Mouse (Mus musculus): Measurements from ENCODE around the gene Gng8. TPM values are rescaled to one million over a fixed set of nuclear protein-coding genes. Genes with fewer than 3 reads are reported as not detected.

Gene Gng8
- polyA plus RNA-seq (2012; fragmentation: generic; extraction: Trizol): 3.8 TPM

GRCm38 (mm10) chr7:16891641-16892351, at the start of gene Gng8:
Gng8 (plus strand) TSS chr7:16891786.
- TF ChIP-seq TCF12 (IDR thresholded peaks at IDR 0.05; ENCODE audit: insufficient read depth, poor library complexity, severe bottlenecking): no peak
- peak; percentile 52 for TF ChIP-seq POLR2AphosphoS2 (IDR thresholded peaks at IDR 0.05; ENCODE audit: insufficient read length, low read depth)
- peak; percentile 45 for TF ChIP-seq POLR2A (IDR thresholded peaks at IDR 0.05; ENCODE audit: insufficient read length, low read depth)
- TF ChIP-seq E2F4 (IDR thresholded peaks at IDR 0.05; ENCODE audit: insufficient read depth): no peak
- no peak for TF ChIP-seq CEBPB (IDR thresholded peaks at IDR 0.05; ENCODE audit: insufficient read depth, poor library complexity, severe bottlenecking)
- no peak for TF ChIP-seq TCF3 (IDR thresholded peaks at IDR 0.05; ENCODE audit: insufficient read length, low read depth)
- no peak for TF ChIP-seq SRF (IDR thresholded peaks at IDR 0.05; ENCODE audit: control insufficient read depth, insufficient read length, low read depth)
- H3K4me2 ChIP-seq (ENCODE audit: low read depth): peak within 1 kb of the TSS; percentile 90
- no peaks in the 10 kb centered on the region for H3K79me2 ChIP-seq (ENCODE audit: control insufficient read depth, insufficient read depth)

DNA sequence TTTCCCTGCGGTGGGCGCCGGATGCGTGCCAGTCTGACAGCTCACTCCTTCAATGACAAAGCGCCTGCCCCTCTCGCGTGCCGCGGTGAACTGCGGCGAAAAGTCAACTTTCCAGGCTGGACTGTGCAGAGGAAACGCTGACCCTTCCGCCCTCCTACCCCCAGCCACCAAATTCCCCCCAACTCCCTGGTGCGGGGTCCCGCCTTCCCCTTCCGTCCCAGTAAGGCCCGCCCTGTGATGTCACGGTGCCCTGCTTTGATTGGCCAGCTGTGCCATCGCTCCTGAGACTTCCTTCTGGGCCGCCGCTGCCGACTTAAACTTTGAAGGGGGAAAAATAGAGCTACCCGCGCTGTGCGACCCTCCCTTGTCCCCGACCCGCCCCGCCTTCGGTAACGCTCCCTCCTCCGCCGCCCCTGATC, 48.9 kb upstream of the Gng8 start, which contains the start of gene Prkd2:
TSS of gene Prkd2 (plus strand) at position 258 of the 419 bp plus-strand sequence.
- peaks cover 3% of the 10 kb centered on the region for H3K36me3 ChIP-seq (ENCODE audit: control insufficient read depth, insufficient read depth)
- peak; percentile 87 for TF ChIP-seq POLR2AphosphoS2 (IDR thresholded peaks at IDR 0.05; ENCODE audit: insufficient read length, low read depth)
- TF ChIP-seq MYOG (IDR thresholded peaks at IDR 0.05; ENCODE audit: control insufficient read depth in 1 of 3, insufficient read depth in 1 of 3, insufficient read length in 2 of 3, low read depth in 2 of 3): no peak
- peak; percentile 21 for TF ChIP-seq POLR2A (IDR thresholded peaks at IDR 0.05; ENCODE audit: insufficient read length, low read depth)
- no peak for TF ChIP-seq SRF (IDR thresholded peaks at IDR 0.05; ENCODE audit: control insufficient read depth, insufficient read length, low read depth)
- TF ChIP-seq CEBPB (IDR thresholded peaks at IDR 0.05; ENCODE audit: insufficient read depth, poor library complexity, severe bottlenecking): no peak
- H3K4me3 ChIP-seq: peak within 1 kb of the TSS; percentile 73
- H3ac ChIP-seq (ENCODE audit: control insufficient read depth, insufficient read length): peak within 1 kb of the TSS; percentile 61
- peak within 1 kb of the TSS; percentile 98 for H3K4me2 ChIP-seq (ENCODE audit: low read depth)
- no peaks in the 10 kb centered on the region for H3K79me2 ChIP-seq (ENCODE audit: control insufficient read depth, insufficient read depth)
- no peaks in the 10 kb centered on the region for H3K27me3 ChIP-seq (ENCODE audit: control insufficient read depth, insufficient read depth, insufficient read length)

More at GRCm38 (mm10) chr7:16891641-16892351, at the start of gene Gng8:
- Histone ChIP-seq H3K4me3 (peak within 1 kb of the TSS; percentile 21), H3ac (ENCODE audit: control insufficient read depth, insufficient read length) (no peak within 1 kb of the TSS), H3K27me3 (ENCODE audit: control insufficient read depth, insufficient read depth, insufficient read length) (no peaks in the 10 kb centered on the region), H3K36me3 (ENCODE audit: control insufficient read depth, insufficient read depth) (no peaks in the 10 kb centered on the region)

DNA sequence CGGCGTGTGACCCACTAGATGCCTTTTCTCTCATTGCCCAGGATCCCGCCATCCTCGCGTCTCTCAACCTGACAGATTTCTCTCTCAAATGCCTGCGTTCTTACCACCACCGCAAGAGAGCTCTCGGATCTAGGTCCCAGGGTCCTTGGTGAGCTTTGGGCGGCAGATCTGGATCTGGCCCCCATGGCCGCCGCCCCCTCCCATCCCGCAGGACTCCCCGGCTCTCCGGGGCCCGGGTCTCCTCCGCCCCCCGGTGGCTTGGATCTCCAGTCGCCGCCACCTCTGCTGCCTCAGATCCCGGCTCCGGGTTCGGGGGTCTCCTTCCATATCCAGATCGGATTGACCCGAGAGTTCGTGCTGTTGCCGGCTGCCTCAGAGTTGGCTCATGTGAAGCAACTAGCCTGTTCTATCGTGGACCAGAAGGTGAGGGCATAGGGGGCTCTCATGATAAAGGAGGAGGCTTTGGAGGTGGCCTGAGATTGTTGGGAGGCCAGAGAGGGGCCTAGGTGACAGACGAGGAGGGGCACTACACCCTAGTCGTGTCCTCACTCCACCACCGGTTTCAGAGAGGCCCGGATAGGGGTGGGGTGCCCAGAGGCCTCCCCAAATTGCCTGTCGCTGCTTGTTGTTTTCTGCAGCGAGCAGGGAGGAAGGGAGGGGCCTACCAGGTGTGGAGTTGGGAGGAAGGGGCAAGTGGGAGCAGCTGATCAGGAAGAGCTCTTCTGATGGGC, 48.0 kb upstream of the Gng8 start:
- H3K4me3 ChIP-seq: peak overlapping the region; percentile 73
- no peaks in the 10 kb centered on the region for H3K27me3 ChIP-seq (ENCODE audit: control insufficient read depth, insufficient read depth, insufficient read length)
- peak overlapping the region; percentile 98 for H3K4me2 ChIP-seq (ENCODE audit: low read depth)
- no peaks in the 10 kb centered on the region for H3K79me2 ChIP-seq (ENCODE audit: control insufficient read depth, insufficient read depth)
- H3ac ChIP-seq (ENCODE audit: control insufficient read depth, insufficient read length): peak overlapping the region; percentile 61
- peaks cover 3% of the 10 kb centered on the region for H3K36me3 ChIP-seq (ENCODE audit: control insufficient read depth, insufficient read depth)
- TF ChIP-seq USF1 (IDR thresholded peaks at IDR 0.05; ENCODE audit: low read depth) (no peak), MYOD1 (IDR thresholded peaks at IDR 0.05; ENCODE audit: control insufficient read depth in 1 of 3, insufficient read length in 2 of 3, low read depth in 2 of 3) (no peak), REST (IDR thresholded peaks at IDR 0.05; ENCODE audit: insufficient read depth, insufficient read length) (no peak), CEBPB (IDR thresholded peaks at IDR 0.05; ENCODE audit: insufficient read depth, poor library complexity, severe bottlenecking) (no peak)

DNA sequence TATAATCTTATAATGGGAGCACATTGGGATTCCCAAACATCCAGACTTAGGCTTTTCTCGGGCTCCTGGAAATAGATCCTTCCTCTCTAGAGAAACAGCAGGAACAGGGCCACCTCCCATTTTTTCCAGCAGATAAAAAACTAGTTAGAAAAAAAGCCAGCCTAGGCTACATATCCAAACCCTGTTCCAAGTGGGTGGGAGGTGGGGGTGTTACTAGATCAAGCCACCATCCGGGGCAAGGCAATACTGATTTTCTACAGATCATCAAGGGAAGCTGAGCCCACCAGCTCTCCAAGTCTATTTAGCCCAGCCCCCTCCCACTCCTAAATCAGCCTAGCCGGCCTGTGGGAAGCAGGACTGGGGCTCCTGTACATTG, 46.9 kb upstream of the Gng8 start:
- H3K36me3 ChIP-seq (ENCODE audit: control insufficient read depth, insufficient read depth): no peaks in the 10 kb centered on the region
- no peak overlapping the region for H3ac ChIP-seq (ENCODE audit: control insufficient read depth, insufficient read length)
- no peak for TF ChIP-seq TCF12 (IDR thresholded peaks at IDR 0.05; ENCODE audit: insufficient read depth, poor library complexity, severe bottlenecking)
- TF ChIP-seq E2F4 (IDR thresholded peaks at IDR 0.05; ENCODE audit: insufficient read depth): no peak
- no peak for TF ChIP-seq SRF (IDR thresholded peaks at IDR 0.05; ENCODE audit: control insufficient read depth, insufficient read length, low read depth)
- TF ChIP-seq USF1 (IDR thresholded peaks at IDR 0.05; ENCODE audit: low read depth): no peak
- no peak for TF ChIP-seq TCF3 (IDR thresholded peaks at IDR 0.05; ENCODE audit: insufficient read length, low read depth)
- no peak for TF ChIP-seq REST (IDR thresholded peaks at IDR 0.05; ENCODE audit: insufficient read depth, insufficient read length)
- TF ChIP-seq POLR2A (IDR thresholded peaks at IDR 0.05; ENCODE audit: insufficient read length, low read depth): no peak
- no peak for TF ChIP-seq MYOD1 (IDR thresholded peaks at IDR 0.05; ENCODE audit: control insufficient read depth in 1 of 3, insufficient read length in 2 of 3, low read depth in 2 of 3)
- no peak for TF ChIP-seq POLR2AphosphoS2 (IDR thresholded peaks at IDR 0.05; ENCODE audit: insufficient read length, low read depth)
- TF ChIP-seq CEBPB (IDR thresholded peaks at IDR 0.05; ENCODE audit: insufficient read depth, poor library complexity, severe bottlenecking): no peak
- TF ChIP-seq MYOG (IDR thresholded peaks at IDR 0.05; ENCODE audit: control insufficient read depth in 1 of 3, insufficient read depth in 1 of 3, insufficient read length in 2 of 3, low read depth in 2 of 3): no peak
- TF ChIP-seq MAX (IDR thresholded peaks at IDR 0.05; ENCODE audit: low read depth): no peak

More for the DNA sequence above, 46.9 kb upstream of the Gng8 start:
- no peaks in the 10 kb centered on the region for H3K79me2 ChIP-seq (ENCODE audit: control insufficient read depth, insufficient read depth)
- no peaks in the 10 kb centered on the region for H3K27me3 ChIP-seq (ENCODE audit: control insufficient read depth, insufficient read depth, insufficient read length)
- peak overlapping the region; percentile 73 for H3K4me3 ChIP-seq
- H3K4me2 ChIP-seq (ENCODE audit: low read depth): peak overlapping the region; percentile 98
